Mouse (Mus musculus) bone marrow, adult 2 months (tissue): ENCODE results near the gene Frrs1l.

Source experiments
- CTCF ChIP-seq: fragments of 200-500 bp; IDR thresholded peaks from 2 replicates; pipeline ENCODE4 v1.5.1; 2011; ENCODE audit warnings: low read length, control low read depth; ENCODE audit not compliant: control insufficient read depth, insufficient read depth
- POLR2A ChIP-seq: fragments of 200-500 bp; IDR thresholded peaks from 2 replicates; pipeline ENCODE4 v1.6.1; 2011; ENCODE audit warnings: low read depth, mild to moderate bottlenecking, control low read depth, low read length, borderline replicate concordance; ENCODE audit not compliant: control insufficient read depth

DNA sequence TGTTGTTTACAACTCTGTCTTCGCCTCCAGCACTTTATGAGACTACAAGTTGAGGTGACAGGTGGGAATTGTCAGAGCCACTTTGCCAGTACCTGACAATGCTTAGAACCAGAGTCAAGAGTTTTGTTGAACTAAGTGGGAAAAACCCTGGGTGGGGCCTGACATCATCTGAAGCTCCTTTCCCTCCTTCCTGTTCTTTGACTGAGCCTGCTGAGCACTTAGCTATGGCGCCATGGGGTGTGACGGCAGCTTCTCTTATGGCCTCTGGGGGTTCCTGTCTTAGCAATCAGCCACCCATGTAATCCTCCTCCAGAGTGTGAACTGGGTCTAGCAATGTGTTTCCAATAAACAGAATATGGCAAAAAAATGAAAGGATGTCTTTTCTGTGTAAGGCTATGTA, 33.3 kb upstream of the Frrs1l start:
- no peak for TF ChIP-seq CTCF
- TF ChIP-seq POLR2A: no peak
